Mouse (Mus musculus): ENCODE measurements around the gene Hs6st3.

DNA sequence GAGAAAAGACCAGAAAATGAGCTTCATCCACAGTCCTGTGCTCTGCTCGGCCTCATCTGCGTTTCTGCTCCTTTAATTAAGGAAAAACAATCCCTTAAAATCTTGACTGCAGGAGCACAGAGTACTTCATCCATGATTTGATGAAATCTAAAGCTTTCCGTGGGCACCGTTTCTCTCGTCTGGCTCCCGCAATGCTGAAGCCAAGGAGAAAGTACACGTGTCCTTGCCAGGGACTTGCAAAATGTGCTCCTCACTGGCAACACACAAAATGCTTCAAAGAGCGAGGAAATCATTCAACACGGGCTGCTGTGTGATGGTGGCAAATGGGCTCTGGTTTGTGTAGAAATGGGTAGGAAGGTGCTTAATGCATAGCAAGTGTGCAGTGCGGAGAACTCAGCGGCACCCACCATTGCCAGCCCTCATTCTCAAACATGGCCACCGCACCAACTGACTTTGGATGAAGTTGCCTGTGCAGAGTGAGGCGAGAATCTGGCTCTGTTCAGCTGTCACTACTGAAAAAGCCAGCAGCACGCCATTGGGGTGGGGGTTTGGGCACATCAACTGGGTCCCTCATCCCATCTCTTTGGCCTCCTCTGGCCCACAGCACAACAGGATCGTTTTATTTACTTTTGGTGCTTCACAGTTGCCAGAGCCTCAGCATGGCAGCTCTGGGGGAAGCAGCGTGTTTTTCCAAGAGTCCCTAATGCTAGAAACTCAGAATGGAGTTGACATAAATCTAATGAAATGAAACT is 532.9 kb downstream of the Hs6st3 start:
- TF ChIP-seq CTCF (conservative IDR thresholded peaks at IDR 0.05; ENCODE audit: insufficient read depth, insufficient read length, low read depth, low read length) = no peak
- TF ChIP-seq POLR2A (IDR thresholded peaks at IDR 0.05; ENCODE audit: low read depth, low read length) = no peak

Measured in kidney, adult 2 months (tissue).